Mouse (Mus musculus) forebrain, embryonic 16.5 days (tissue): ENCODE results near the gene Pi4kb. TPM values are rescaled to one million over a fixed set of nuclear protein-coding genes. Genes with fewer than 3 reads are reported as not detected.

ENCODE experiments used
- ATAC-seq: fragments of 200-750 bp; cut with Nextera tagmentation; 2 replicates; pipeline ENCODE4 v1.8.0; 2017; ENCODE audit warnings: mild to moderate bottlenecking, moderate library complexity
- H3K27ac ChIP-seq: fragments of 300-500 bp; sonication (generic); 2 replicates; pipeline ENCODE4 v1.5.1; 2014; ENCODE audit warnings: low read length, control low read depth
- H3K27me3 ChIP-seq: fragments of 300-500 bp; sonication (generic); replicated peaks from 2 replicates; pipeline ENCODE4 v1.6.1; 2014; ENCODE audit warnings: low read length; ENCODE audit not compliant: control insufficient read depth, insufficient read depth
- H3K36me3 ChIP-seq: fragments of 300-500 bp; sonication (generic); 2 replicates; pipeline ENCODE4 v1.6.1; 2014; ENCODE audit not compliant: control insufficient read depth, insufficient read depth
- H3K4me1 ChIP-seq: fragments of 300-500 bp; sonication (generic); replicated peaks from 2 replicates; pipeline ENCODE4 v1.6.1; 2014; ENCODE audit warnings: low read length; ENCODE audit not compliant: control insufficient read depth, insufficient read depth
- H3K4me2 ChIP-seq: fragments of 300-500 bp; sonication (generic); 2 replicates; pipeline ENCODE4 v1.6.1; 2014; ENCODE audit warnings: mild to moderate bottlenecking, low read length, control low read depth
- H3K4me3 ChIP-seq: fragments of 300-500 bp; sonication (generic); replicated peaks from 2 replicates; pipeline ENCODE4 v1.5.1; 2014; ENCODE audit warnings: mild to moderate bottlenecking, low read length, control low read depth
- H3K9ac ChIP-seq: fragments of 300-500 bp; sonication (generic); replicated peaks from 2 replicates; pipeline ENCODE4 v1.6.1; 2014; ENCODE audit warnings: low read depth, low read length, control low read depth
- H3K9me3 ChIP-seq: fragments of 300-500 bp; sonication (generic); 2 replicates; pipeline ENCODE4 v1.6.1; 2016; ENCODE audit warnings: low read length; ENCODE audit not compliant: control insufficient read depth
- WGBS: fragments of 180-500 bp; shearing (Covaris S2); extraction: QIAGEN DNeasy Blood & Tissue Kit; methylation state at CpG from one replicate; pipeline ENCODE4 v1.1.7; 2014; 5-methylcytosine and 5-hydroxymethylcytosine counted together
- polyA plus RNA-seq: library from polyadenylated mRNA; unstranded; fragments of >200 nt; fragmentation: Nextera tagmentation; extraction: Ambion mirVana; gene quantifications from 2 replicates; pipeline ENCODE4 v1.2.1, GENCODE M21; 2015

Pi4kb gene
- polyA plus RNA-seq, 1 experiment from 2014 or later, result 26.4 TPM

DNA sequence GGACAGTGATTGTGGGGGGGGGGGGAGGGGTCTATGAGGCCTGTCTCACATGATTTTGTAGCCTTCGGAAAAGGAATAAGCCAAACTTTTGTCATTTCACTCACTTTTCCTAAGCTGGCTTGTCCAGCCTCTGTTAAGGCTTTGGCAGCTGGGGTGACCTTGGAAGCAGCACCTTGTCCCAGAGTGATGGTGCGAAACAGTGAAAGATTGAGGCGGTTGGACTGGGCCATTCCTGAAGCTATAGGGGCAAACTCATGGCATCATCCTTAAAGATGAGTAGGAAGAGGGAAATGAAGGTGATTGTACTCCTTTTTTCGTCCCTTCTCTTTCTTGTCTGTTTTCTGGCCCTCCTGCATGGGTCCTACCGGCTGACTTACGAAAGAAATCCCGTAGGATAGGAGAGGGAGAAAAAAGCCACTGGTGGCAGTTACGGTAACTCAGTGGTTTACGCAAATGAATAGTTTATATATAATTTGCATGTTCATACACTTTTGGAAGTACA lies 454 bp upstream of the Pi4kb start:
- H3K9ac ChIP-seq, result peak overlapping the region; percentile 16; the same call in 1 of the 2 replicates
- peak overlapping the region; percentile 96 for H3K4me3 ChIP-seq
- H3K9me3 ChIP-seq, result no peaks in the 10 kb centered on the region
- H3K4me1 ChIP-seq, result peaks cover 17% of the 10 kb centered on the region
- peak overlapping the region; percentile 57 for H3K4me2 ChIP-seq
- ATAC-seq, result peak; percentile 29
- no peak overlapping the region for H3K27ac ChIP-seq
- WGBS, result 19% methylated on average over 9 of the region's 9 CpGs
- no peaks in the 10 kb centered on the region for H3K27me3 ChIP-seq
- no peaks in the 10 kb centered on the region; the same call in 1 of the 2 replicates for H3K36me3 ChIP-seq

GRCm38 (mm10) chr3:94984312-94984711 lies 9.8 kb downstream of the Pi4kb start:
- Histone ChIP-seq H3K9me3 (no peaks in the 10 kb centered on the region), H3K27ac (no peak overlapping the region), H3K4me1 (peaks cover 2% of the 10 kb centered on the region), H3K4me3 (no peak overlapping the region), H3K36me3 (peaks cover 10% of the 10 kb centered on the region), H3K9ac (no peak overlapping the region), H3K27me3 (no peaks in the 10 kb centered on the region), H3K4me2 (no peak overlapping the region)
- WGBS, result 90% methylated on average over 11 of the region's 11 CpGs
- ATAC-seq, result no peak

GRCm38 (mm10) chr3:94985513-94985912 lies 11.0 kb downstream of the Pi4kb start:
- no peak for ATAC-seq

GRCm38 (mm10) chr3:94987578-94987977 lies 13.0 kb downstream of the Pi4kb start:
- no peaks in the 10 kb centered on the region for H3K9me3 ChIP-seq
- ATAC-seq, result no peak
- no peak overlapping the region for H3K4me3 ChIP-seq
- H3K9ac ChIP-seq, result no peak overlapping the region
- H3K27me3 ChIP-seq, result no peaks in the 10 kb centered on the region
- peaks cover 10% of the 10 kb centered on the region for H3K36me3 ChIP-seq
- H3K4me2 ChIP-seq, result no peak overlapping the region
- H3K27ac ChIP-seq, result no peak overlapping the region
- peaks cover 4% of the 10 kb centered on the region for H3K4me1 ChIP-seq

More at GRCm38 (mm10) chr3:94985513-94985912, 11.0 kb downstream of the Pi4kb start:
- Histone ChIP-seq H3K4me2 (no peak overlapping the region), H3K9me3 (no peaks in the 10 kb centered on the region), H3K27me3 (no peaks in the 10 kb centered on the region), H3K4me3 (no peak overlapping the region), H3K36me3 (peaks cover 10% of the 10 kb centered on the region), H3K4me1 (peaks cover 4% of the 10 kb centered on the region), H3K27ac (no peak overlapping the region), H3K9ac (no peak overlapping the region)
- 94% methylated on average over 2 of the region's 2 CpGs for WGBS

- Histone ChIP-seq H3K27me3 (no peaks in the 10 kb centered on the region), H3K4me2 (no peak overlapping the region), H3K4me3 (no peak overlapping the region), H3K27ac (no peak overlapping the region), H3K36me3 (peaks cover 11% of the 10 kb centered on the region), H3K4me1 (peaks cover 4% of the 10 kb centered on the region), H3K9me3 (no peaks in the 10 kb centered on the region), H3K9ac (no peak overlapping the region)
- WGBS, result 46% methylated on average over 9 of the region's 9 CpGs
- ATAC-seq, result no peak
Observed at GRCm38 (mm10) chr3:94989159-94989761, 14.7 kb downstream of the Pi4kb start.

DNA sequence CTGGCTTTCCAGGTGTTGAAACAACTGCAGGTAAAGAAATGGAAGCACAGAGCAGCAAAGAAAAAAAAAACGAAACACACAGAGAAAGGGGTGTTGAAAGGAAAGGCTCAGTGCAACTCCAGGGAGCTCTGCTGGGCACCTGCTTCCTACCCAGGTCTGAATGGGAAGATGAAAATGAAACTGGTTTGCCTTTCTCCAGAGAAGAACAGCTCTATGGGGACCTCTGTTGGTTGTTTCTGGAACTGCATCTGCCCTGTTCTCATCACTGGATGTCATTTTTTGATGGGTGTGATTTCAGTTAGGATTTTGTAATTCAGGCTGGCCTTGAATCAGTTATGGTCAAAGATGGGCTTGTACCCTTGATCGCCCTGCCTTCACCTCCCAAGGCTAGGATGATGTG lies 22.4 kb downstream of the Pi4kb start:
- 36% methylated on average over 2 of the region's 2 CpGs for WGBS
- Histone ChIP-seq H3K9me3 (no peaks in the 10 kb centered on the region), H3K9ac (no peak overlapping the region), H3K27ac (no peak overlapping the region), H3K4me2 (no peak overlapping the region), H3K4me1 (no peaks in the 10 kb centered on the region), H3K36me3 (peaks cover 37% of the 10 kb centered on the region), H3K4me3 (no peak overlapping the region), H3K27me3 (no peaks in the 10 kb centered on the region)
- 0 out of 2 replicates have a peak, but pooled peaks have one; percentile 10 for ATAC-seq

- Histone ChIP-seq H3K4me3 (no peak overlapping the region), H3K4me1 (no peaks in the 10 kb centered on the region; the same call in 1 of the 2 replicates), H3K36me3 (peaks cover 40% of the 10 kb centered on the region), H3K9ac (no peak overlapping the region), H3K27me3 (no peaks in the 10 kb centered on the region), H3K9me3 (no peaks in the 10 kb centered on the region), H3K27ac (no peak overlapping the region), H3K4me2 (no peak overlapping the region)
- peak; percentile 13; the same call in 1 of the 2 replicates for ATAC-seq
- 26% methylated on average over 4 of the region's 4 CpGs for WGBS
Observed at GRCm38 (mm10) chr3:95002569-95002968, 28.0 kb downstream of the Pi4kb start.

- peaks cover 42% of the 10 kb centered on the region for H3K36me3 ChIP-seq
- no peak overlapping the region for H3K4me2 ChIP-seq
- no peak overlapping the region for H3K27ac ChIP-seq
- no peaks in the 10 kb centered on the region for H3K9me3 ChIP-seq
- no peak overlapping the region for H3K4me3 ChIP-seq
- no peaks in the 10 kb centered on the region for H3K27me3 ChIP-seq
- H3K4me1 ChIP-seq, result no peaks in the 10 kb centered on the region; the same call in 1 of the 2 replicates
- ATAC-seq, result no peak
- H3K9ac ChIP-seq, result no peak overlapping the region
Observed at GRCm38 (mm10) chr3:95003273-95003672, 28.7 kb downstream of the Pi4kb start.

- H3K27ac ChIP-seq, result no peak overlapping the region
- peaks cover 34% of the 10 kb centered on the region for H3K36me3 ChIP-seq
- no peak overlapping the region for H3K4me2 ChIP-seq
- H3K27me3 ChIP-seq, result no peaks in the 10 kb centered on the region
- ATAC-seq, result no peak
- H3K9me3 ChIP-seq, result no peaks in the 10 kb centered on the region
- no peak overlapping the region for H3K4me3 ChIP-seq
- no peaks in the 10 kb centered on the region; the same call in 1 of the 2 replicates for H3K4me1 ChIP-seq
- WGBS, result 88% methylated on average over 3 of the region's 3 CpGs
- no peak overlapping the region for H3K9ac ChIP-seq
Observed at GRCm38 (mm10) chr3:95005651-95006050, 31.1 kb downstream of the Pi4kb start.
